Mouse (Mus musculus): ENCODE results near the gene Pcgf1. TPM values are rescaled to one million over a fixed set of nuclear protein-coding genes. Genes with fewer than 3 reads are reported as not detected.
A peak's percentile ranks its signal among the peaks of the same experiment; 100 is the strongest.

The Pcgf1 gene
- polyA plus RNA-seq, 1 experiment from 2014 or later, result 41.1 TPM

DNA sequence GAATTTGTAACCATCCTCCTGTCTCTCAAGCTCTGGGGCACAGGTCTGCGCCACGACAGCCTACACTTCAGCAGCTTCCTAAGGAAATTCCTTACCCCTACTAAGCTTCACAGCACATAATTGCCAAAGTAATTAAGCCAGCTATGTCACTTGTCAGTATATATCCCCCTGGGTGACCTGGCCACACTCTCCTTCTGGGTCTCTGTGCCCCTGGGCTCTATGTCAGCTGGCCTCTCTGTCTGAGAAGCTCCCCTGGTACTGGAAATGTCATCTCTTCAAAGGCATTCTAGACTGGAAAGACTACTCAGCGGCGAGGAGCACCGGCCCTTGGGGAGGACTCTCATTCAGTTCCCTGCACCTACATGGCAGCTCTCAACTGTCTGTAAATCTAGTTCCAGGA is 45.3 kb downstream of the Pcgf1 start:
- no peak for DNase-seq (ENCODE audit: low spot score)
- H3K36me3 ChIP-seq, result peaks cover 24% of the 10 kb centered on the region
- peak overlapping the region; percentile 99; the same call in 1 of the 2 replicates for H3K27ac ChIP-seq
- no peaks in the 10 kb centered on the region for H3K27me3 ChIP-seq (ENCODE audit: insufficient read depth, poor library complexity, severe bottlenecking)
- H3K4me1 ChIP-seq (replicated peaks), result peaks cover 58% of the 10 kb centered on the region
- no peaks in the 10 kb centered on the region for H3K9me3 ChIP-seq
- peak overlapping the region; percentile 91 for H3K4me3 ChIP-seq
- WGBS, result 78% methylated on average over 5 of the region's 5 CpGs

DNA sequence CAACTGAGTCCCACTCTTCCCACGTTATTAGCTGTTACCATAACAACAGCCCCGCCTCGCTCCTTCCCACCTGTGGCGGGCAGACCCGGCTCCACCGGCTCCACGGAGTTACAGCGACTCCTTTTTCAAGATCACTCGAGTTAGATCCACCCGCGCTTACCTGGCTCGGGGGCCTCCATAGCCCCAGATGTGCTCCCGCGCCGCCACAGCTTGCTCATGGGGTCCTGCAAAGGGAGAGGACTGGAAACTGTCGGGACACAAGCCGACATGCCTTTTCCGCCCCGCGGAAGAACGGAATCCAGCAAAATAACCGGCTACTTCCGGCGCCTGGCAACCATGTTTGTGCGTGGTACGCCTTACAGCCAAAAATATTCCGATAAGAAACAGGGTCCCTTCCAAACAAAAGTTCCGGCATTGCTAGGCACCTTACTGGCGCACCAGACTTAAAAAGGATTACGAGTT is 47.2 kb downstream of the Pcgf1 start:
- H3K4me3 ChIP-seq, result peak overlapping the region; percentile 84
- H3K9me3 ChIP-seq, result no peaks in the 10 kb centered on the region
- H3K4me1 ChIP-seq (replicated peaks), result peaks cover 44% of the 10 kb centered on the region
- H3K27me3 ChIP-seq (ENCODE audit: insufficient read depth, poor library complexity, severe bottlenecking), result no peaks in the 10 kb centered on the region
- peak; percentile 93 for DNase-seq (ENCODE audit: low spot score)
- peaks cover 5% of the 10 kb centered on the region for H3K36me3 ChIP-seq
- under 1% methylated on average over 30 of the region's 30 CpGs for WGBS
- H3K27ac ChIP-seq, result peak overlapping the region; percentile 93

DNA sequence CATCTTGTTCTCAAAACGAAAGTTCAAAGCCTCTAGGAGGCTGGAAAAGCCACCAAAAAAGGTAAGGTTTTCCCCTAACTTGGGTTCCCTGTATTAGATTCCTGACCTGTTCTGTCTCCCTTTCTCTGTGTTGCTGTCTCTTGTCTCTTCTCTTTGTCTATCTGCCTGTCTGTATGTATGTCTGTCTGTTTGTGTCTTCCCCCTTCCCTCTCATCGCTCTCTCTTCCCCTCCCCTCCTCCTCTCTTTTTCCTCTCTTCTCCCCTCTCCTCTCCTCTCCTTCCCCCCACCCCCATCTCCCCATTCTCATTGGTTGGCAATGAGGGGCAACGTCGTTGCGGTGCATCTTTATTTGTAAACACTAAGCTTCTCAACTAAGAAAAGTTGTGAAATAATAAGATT is 47.7 kb downstream of the Pcgf1 start, which contains the start of gene Ino80b:
Gene Ino80b, minus strand, starts transcription at position 101 of the 400 bp plus-strand sequence.
- peak within 1 kb of the TSS; percentile 84 for H3K4me3 ChIP-seq
- H3K27ac ChIP-seq, result peak within 1 kb of the TSS; percentile 93
- no peaks in the 10 kb centered on the region for H3K27me3 ChIP-seq (ENCODE audit: insufficient read depth, poor library complexity, severe bottlenecking)
- 27% methylated on average over 5 of the region's 5 CpGs for WGBS
- peaks cover 4% of the 10 kb centered on the region; the same call in 1 of the 2 replicates for H3K36me3 ChIP-seq
- H3K4me1 ChIP-seq (replicated peaks), result peaks cover 39% of the 10 kb centered on the region
- no peak for DNase-seq (ENCODE audit: low spot score)
- H3K9me3 ChIP-seq, result no peaks in the 10 kb centered on the region

DNA sequence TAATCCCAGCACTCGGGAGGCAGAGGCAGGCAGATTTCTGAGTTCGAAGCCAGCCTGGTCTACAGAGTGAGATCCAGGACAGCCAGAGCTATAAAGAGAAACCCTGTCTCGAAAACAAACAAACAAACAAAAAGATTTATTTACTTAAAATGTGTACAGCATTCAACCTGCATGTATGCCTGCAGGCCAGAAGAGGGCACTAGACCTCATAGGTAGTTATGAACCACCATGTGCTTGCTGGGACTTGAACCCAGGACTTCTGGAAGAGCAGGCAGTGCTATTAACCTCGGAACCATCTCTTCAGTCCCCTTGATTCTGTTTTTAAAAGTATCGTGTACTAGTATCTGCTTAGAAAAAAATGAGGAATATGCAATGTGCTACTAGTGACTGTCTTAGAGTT is 49.8 kb downstream of the Pcgf1 start:
- no peaks in the 10 kb centered on the region for H3K9me3 ChIP-seq
- H3K4me1 ChIP-seq (replicated peaks), result peaks cover 27% of the 10 kb centered on the region
- 96% methylated on average over 5 of the region's 5 CpGs for WGBS
- H3K27ac ChIP-seq, result no peak overlapping the region
- DNase-seq (ENCODE audit: low spot score), result no peak
- peaks cover 4% of the 10 kb centered on the region; the same call in 1 of the 2 replicates for H3K36me3 ChIP-seq
- H3K4me3 ChIP-seq, result no peak overlapping the region
- H3K27me3 ChIP-seq (ENCODE audit: insufficient read depth, poor library complexity, severe bottlenecking), result no peaks in the 10 kb centered on the region

MicroRNA genes within 50 kb of the gene (microRNA counts, 519-probe panel; counts per million panel counts)
- microRNA mmu-miR-3470a+mmu-miR-3470b, result 1,255 counts per million, percentile 77 among the panel's probes with 10 or more counts

Other genes starting within 250 kb of the Pcgf1 start
- gene Sema4f, start 138.1 kb upstream of the Pcgf1 start, polyA plus RNA-seq (2016; fragmentation: Nextera tagmentation; extraction: Ambion mirVana), result 2.9 and 3.2 TPM in 2 replicates
- gene M1ap, start 131.0 kb upstream of the Pcgf1 start, polyA plus RNA-seq (2016; fragmentation: Nextera tagmentation; extraction: Ambion mirVana), result 0.22 and 0.42 TPM in 2 replicates
- gene Dok1, start 44.4 kb upstream of the Pcgf1 start, polyA plus RNA-seq (2016; fragmentation: Nextera tagmentation; extraction: Ambion mirVana), result 7.7 and 8.6 TPM in 2 replicates
- gene Loxl3, start 43.7 kb upstream of the Pcgf1 start, polyA plus RNA-seq (2016; fragmentation: Nextera tagmentation; extraction: Ambion mirVana), result 10.5 and 10.7 TPM in 2 replicates
- 169 and 179 TPM in 2 replicates for gene Aup1, start 23.3 kb upstream of the Pcgf1 start, polyA plus RNA-seq (2016; fragmentation: Nextera tagmentation; extraction: Ambion mirVana)
- 70.9 and 82.5 TPM in 2 replicates for gene Htra2, start 22.6 kb upstream of the Pcgf1 start, polyA plus RNA-seq (2016; fragmentation: Nextera tagmentation; extraction: Ambion mirVana)
- gene Dqx1, start 20.0 kb upstream of the Pcgf1 start, polyA plus RNA-seq (2016; fragmentation: Nextera tagmentation; extraction: Ambion mirVana), result 2.2 and 3.5 TPM in 2 replicates
- 5.6 and 12.3 TPM in 2 replicates for gene Tlx2, start 7.6 kb upstream of the Pcgf1 start, polyA plus RNA-seq (2016; fragmentation: Nextera tagmentation; extraction: Ambion mirVana)
- gene Lbx2, start 8.5 kb downstream of the Pcgf1 start, polyA plus RNA-seq (2016; fragmentation: Nextera tagmentation; extraction: Ambion mirVana), result 0.39 and 0.55 TPM in 2 replicates
- gene Ccdc142, start 23.7 kb downstream of the Pcgf1 start, polyA plus RNA-seq (2016; fragmentation: Nextera tagmentation; extraction: Ambion mirVana), result 3.0 and 3.8 TPM in 2 replicates
- 2.2 and 3.2 TPM in 2 replicates for gene Gm42688, start 23.7 kb downstream of the Pcgf1 start, polyA plus RNA-seq (2016; fragmentation: Nextera tagmentation; extraction: Ambion mirVana)
- 151 and 154 TPM in 2 replicates for gene Mrpl53, start 31.2 kb downstream of the Pcgf1 start, polyA plus RNA-seq (2016; fragmentation: Nextera tagmentation; extraction: Ambion mirVana)
- 37.9 and 40.0 TPM in 2 replicates for gene Mogs, start 37.6 kb downstream of the Pcgf1 start, polyA plus RNA-seq (2016; fragmentation: Nextera tagmentation; extraction: Ambion mirVana)
- gene Wbp1, start 43.7 kb downstream of the Pcgf1 start, polyA plus RNA-seq (2016; fragmentation: Nextera tagmentation; extraction: Ambion mirVana), result 157 and 245 TPM in 2 replicates
- 19.8 and 22.8 TPM in 2 replicates for gene Ino80b, start 47.6 kb downstream of the Pcgf1 start, polyA plus RNA-seq (2016; fragmentation: Nextera tagmentation; extraction: Ambion mirVana)
- gene Rtkn, start 57.6 kb downstream of the Pcgf1 start, polyA plus RNA-seq (2016; fragmentation: Nextera tagmentation; extraction: Ambion mirVana), result 40.5 and 46.4 TPM in 2 replicates
- 14.2 and 15.9 TPM in 2 replicates for gene Wdr54, start 78.5 kb downstream of the Pcgf1 start, polyA plus RNA-seq (2016; fragmentation: Nextera tagmentation; extraction: Ambion mirVana)
- gene 1700003E16Rik, start 78.5 kb downstream of the Pcgf1 start, polyA plus RNA-seq (2016; fragmentation: Nextera tagmentation; extraction: Ambion mirVana), result 3.1 and 6.0 TPM in 2 replicates
- gene Dctn1, start 88.1 kb downstream of the Pcgf1 start, polyA plus RNA-seq (2016; fragmentation: Nextera tagmentation; extraction: Ambion mirVana), result 121 and 140 TPM in 2 replicates
- gene Slc4a5, start 142.0 kb downstream of the Pcgf1 start, polyA plus RNA-seq (2016; fragmentation: Nextera tagmentation; extraction: Ambion mirVana), result 1.1 and 5.3 TPM in 2 replicates
- 43.6 and 61.8 TPM in 2 replicates for gene Mthfd2, start 248.0 kb downstream of the Pcgf1 start, polyA plus RNA-seq (2016; fragmentation: Nextera tagmentation; extraction: Ambion mirVana)
- 50.1 and 58.6 TPM in 2 replicates for gene Mob1a, start 248.1 kb downstream of the Pcgf1 start, polyA plus RNA-seq (2016; fragmentation: Nextera tagmentation; extraction: Ambion mirVana)